Mouse (Mus musculus) heart, adult 2 months (tissue): ENCODE measurements around the gene Rpl21.

Experiments
- CTCF ChIP-seq: fragments of 200-600 bp; IDR thresholded peaks from 2 replicates; pipeline ENCODE4 v1.8.1; 2022; ENCODE audit warnings: antibody characterized with exemption, mild to moderate bottlenecking, moderate library complexity
- POLR2A ChIP-seq: fragments of 200-500 bp; IDR thresholded peaks from 2 replicates; pipeline ENCODE4 v1.6.1; 2011; ENCODE audit warnings: mild to moderate bottlenecking, low read depth, low read length, control low read depth; ENCODE audit not compliant: insufficient read depth

- TF ChIP-seq CTCF (no peak), POLR2A (no peak)
These were observed 43.3 kb upstream of the Rpl21 start for GRCm38 (mm10) chr5:146789413-146789812.
